Mouse (Mus musculus): ENCODE measurements around the gene Ly6g6f.

The Ly6g6f gene

GRCm38 (mm10) chr17:35079778-35080177 lies 5.6 kb downstream of the Ly6g6f start:
- no peak for DNase-seq (ENCODE audit: low read depth, low spot score)

DNA sequence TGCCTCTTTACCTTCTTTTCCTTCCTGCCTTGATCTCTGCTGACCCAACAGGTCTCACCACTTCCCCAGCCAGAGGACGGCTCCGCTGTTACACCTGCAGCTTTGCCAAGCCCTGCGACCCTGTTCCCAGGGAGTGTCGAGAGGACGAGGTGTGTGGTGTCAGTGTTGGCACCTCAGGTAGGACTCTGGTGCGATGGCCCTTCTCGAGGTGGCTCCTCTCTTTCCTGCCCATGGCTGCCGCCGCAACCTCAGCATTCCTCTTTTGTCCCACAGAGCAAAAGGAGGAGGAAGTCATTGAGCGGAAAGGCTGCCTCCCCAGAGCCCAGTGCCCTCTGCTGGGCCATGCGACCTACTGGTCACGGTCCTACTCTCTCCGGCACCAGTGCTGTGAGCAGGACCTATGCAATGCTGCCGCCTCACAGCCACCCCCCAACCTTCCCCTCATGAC lies 7.6 kb downstream of the Ly6g6f start, which contains the start of gene Ly6g6d:
TSS of gene Ly6g6d (minus strand) at position 280 of the 448 bp plus-strand sequence.
- DNase-seq (ENCODE audit: low read depth, low spot score) = no peak

- no peak for DNase-seq (ENCODE audit: low read depth, low spot score)
These were observed 8.1 kb downstream of the Ly6g6f start for GRCm38 (mm10) chr17:35077285-35077684.

GRCm38 (mm10) chr17:35076507-35077176 lies 8.8 kb downstream of the Ly6g6f start, which contains the start of gene Ly6g6e:
Gene Ly6g6e (plus strand): TSS chr17:35076902.
- DNase-seq (ENCODE audit: low read depth, low spot score) = no peak

DNA sequence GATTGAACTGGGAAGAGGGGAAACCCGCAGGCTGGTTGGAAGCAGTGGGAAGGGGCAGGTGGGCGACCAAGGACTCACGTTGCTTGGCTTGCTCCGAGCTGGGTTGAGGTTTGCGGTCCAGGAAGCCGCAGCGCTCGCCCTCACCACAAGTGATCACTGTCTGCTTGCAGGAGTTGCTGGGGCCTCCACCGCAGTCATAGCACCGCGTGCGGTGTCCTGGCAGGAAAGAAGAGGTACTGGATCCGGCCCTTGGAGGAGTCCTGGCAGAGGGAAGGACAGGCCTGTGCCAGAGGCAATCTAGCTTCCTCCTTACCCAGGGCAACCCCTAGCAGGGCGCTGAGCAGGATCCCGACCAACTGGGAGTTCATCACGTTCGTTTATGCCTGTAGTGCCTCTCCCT lies 11.3 kb downstream of the Ly6g6f start:
- DNase-seq (ENCODE audit: low read depth, low spot score) = no peak

DNA sequence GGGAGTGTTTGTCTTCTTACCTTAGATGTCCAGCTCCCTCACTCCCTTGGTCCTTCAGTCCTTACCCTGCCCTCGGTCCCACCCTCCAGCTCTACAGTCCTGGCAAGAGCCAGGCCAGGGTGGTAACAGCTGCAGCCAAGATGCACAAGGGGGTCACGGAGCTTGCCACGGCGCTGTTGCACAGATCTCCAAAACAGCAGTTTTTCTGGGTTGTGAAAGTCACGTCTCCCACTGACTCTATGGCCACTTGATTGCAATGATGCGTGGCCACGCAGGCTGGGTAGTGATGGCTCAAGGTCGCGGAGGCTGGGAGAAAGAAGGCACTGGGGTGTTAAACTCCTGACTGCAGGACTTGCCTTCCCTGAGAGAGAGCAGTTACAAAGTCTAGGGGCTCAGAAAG lies 14.0 kb downstream of the Ly6g6f start:
- DNase-seq (ENCODE audit: low read depth, low spot score) = no peak

- no peak for DNase-seq (ENCODE audit: low read depth, low spot score)
These were observed 14.7 kb downstream of the Ly6g6f start for GRCm38 (mm10) chr17:35070556-35071229.

DNA sequence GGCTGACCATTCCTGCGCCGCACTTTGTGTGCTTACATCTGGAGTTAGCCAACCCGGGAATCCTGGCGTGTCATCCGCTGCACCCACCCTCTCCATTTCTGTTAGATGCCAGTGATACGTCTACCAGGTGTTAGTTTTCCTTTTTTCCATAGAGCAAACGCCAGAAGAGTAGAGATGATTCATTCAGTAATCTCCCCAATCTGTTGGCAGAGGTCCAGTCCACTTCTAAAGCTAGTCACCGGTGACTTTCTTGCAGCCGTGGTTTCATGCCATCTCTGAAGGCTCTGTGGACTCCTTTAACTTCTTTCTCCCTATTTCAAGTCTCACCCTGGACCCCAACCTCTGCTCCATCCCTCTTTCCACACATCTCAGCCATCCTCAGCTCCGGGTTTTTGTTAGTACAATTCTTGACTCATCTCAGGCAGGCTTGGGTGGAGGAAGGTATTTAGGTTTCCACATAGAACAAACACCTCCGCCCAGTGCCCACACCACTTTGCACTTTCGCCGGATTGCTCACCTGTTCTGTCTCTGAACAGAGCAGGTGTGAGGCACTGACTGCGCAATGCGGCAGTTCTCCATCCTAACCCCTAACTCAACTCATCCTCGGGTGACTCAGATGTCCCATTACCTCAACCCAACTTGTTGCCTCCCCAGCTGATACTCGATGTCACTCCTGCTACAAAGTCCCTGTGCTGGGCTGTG lies 17.0 kb downstream of the Ly6g6f start:
- DNase-seq (ENCODE audit: low read depth, low spot score) = no peak

DNA sequence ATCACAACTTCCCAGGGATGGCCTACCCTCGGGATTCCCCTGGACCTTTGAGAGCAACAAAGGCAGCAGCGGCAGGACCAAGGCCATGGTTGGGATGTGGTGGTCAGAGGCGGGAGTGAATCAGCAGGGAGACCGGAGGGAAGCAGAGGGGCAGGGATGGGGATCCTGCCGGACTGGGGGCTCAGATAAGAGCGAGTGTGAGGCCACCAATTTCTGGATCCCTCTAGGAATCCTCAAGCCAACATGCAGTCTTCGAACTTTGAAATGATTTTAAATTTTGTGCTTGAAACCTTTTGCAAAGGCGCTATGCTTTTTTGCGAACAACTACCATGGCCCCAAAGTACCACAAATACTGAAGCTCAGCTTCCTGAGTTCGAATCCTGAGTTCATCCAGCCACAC lies 19.3 kb downstream of the Ly6g6f start, which contains the start of gene Mpig6b:
TSS of gene Mpig6b (minus strand) at position 101 of the 400 bp plus-strand sequence.
- DNase-seq (ENCODE audit: low read depth, low spot score) = no peak

- DNase-seq (ENCODE audit: low read depth, low spot score) = no peak
These were observed 20.2 kb downstream of the Ly6g6f start, which contains the start of gene Ly6g6c for GRCm38 (mm10) chr17:35064951-35065947. Gene Ly6g6c (plus strand): TSS chr17:35065388.

GRCm38 (mm10) chr17:35064378-35064877 lies 21.0 kb downstream of the Ly6g6f start:
- DNase-seq (ENCODE audit: low read depth, low spot score) = no peak

DNA sequence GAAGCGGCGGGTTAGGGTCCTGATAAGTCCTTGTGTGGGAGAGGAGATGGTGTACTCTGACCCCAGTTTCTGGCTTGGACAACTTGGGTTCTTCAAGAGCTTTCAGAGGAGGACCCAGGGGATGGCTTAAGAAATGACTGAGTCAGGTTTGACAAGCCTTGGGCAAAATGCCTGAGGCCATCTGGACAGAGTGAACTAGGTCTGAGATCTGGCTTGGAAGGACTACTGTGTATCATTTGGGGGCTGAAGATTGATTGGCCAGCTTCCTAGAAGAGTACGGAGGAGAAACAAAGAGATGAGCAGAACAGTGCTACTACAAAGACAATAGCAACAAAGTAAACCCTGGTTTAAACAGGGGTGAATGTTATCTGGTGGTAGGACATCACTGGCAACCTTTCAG lies 21.9 kb downstream of the Ly6g6f start:
- no peak for DNase-seq (ENCODE audit: low read depth, low spot score)

- no peak for DNase-seq (ENCODE audit: low read depth, low spot score)
These were observed 24.1 kb downstream of the Ly6g6f start for GRCm38 (mm10) chr17:35061299-35061698.

DNA sequence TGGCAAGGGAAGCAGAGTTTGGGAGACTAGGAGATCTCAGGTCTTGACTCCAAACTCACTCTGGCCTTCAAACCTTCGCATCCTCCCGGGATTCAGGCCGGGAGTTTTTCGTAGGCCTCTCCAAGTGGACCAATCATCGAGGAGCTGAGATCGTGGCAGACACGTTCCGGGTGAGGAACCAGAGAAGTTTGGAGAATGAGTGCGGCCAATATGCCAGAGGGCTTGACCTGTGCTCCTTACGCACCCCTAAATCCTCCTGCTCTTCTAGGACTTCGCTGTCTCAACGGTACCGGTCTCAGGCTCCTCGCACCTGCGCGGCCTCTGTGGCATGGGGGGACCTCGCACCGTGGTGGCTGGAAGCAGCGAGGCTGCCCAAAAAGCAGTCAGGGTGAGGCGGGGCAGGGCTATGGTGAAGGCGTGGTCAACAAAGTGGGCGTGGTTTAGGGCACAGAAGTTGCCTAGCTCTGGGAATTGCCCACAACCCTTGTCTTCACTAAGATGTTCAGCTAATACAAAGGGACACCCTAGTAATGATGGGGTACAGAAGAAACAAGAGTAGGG lies 24.6 kb downstream of the Ly6g6f start:
- no peak for DNase-seq (ENCODE audit: low read depth, low spot score)

GRCm38 (mm10) chr17:35060071-35060470 lies 25.3 kb downstream of the Ly6g6f start:
- no peak for DNase-seq (ENCODE audit: low read depth, low spot score)

GRCm38 (mm10) chr17:35058911-35059892 lies 26.2 kb downstream of the Ly6g6f start, which contains the start of gene Ddah2:
Gene Ddah2 (plus strand): TSS chr17:35059035.
- no peak for DNase-seq (ENCODE audit: low read depth, low spot score)

GRCm38 (mm10) chr17:35058316-35058715 lies 27.1 kb downstream of the Ly6g6f start:
- no peak for DNase-seq (ENCODE audit: low read depth, low spot score)

DNA sequence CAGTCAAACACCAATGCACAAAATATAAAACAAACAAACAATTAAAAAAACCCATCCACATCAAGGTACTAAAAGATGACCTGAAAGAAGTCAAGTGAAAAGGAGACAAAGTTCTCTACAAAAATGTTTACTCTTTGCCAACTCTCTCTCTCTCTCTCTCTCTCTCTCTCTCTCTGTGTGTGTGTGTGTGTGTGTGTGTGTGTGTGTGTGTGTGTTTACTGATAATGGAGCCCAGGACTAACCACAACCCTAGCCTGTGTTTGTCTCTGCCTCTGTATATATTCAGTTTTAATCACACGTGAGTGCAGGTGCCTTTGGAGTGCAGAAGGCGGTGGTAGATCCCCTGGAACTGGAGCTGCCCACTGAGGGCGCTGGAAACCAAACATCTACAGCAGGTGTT lies 28.3 kb downstream of the Ly6g6f start:
- no peak for DNase-seq (ENCODE audit: low read depth, low spot score)
